Mouse (Mus musculus) embryo, embryonic 9.5 days (tissue): ENCODE results near the gene Carns1.

ENCODE experiments used
- DNase-seq: peaks from one replicate; pipeline ENCODE4 v3.0.0-alpha.2; 2017; ENCODE audit errors: extremely low spot score

The Carns1 gene

DNA sequence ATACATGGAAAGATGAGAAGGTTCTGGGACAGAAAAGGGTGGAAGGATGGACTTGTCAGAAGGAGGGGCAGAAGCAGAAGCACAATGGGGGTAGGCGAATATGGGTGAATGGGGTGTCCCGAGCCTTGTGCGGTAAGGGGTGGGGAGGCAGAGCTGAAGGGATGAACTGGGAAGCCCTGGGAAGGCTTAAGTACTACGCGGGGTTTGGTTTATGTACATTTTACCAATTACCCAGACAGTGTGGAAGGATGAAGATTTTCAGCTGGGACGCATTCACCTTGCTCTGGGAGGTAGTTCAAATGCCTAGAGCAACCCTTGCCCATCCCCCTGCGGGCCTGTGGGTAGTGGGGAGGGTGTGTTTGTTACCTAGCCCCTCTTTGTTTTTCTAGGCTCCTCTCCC, 26.9 kb upstream of the Carns1 start:
- no peak for DNase-seq

DNA sequence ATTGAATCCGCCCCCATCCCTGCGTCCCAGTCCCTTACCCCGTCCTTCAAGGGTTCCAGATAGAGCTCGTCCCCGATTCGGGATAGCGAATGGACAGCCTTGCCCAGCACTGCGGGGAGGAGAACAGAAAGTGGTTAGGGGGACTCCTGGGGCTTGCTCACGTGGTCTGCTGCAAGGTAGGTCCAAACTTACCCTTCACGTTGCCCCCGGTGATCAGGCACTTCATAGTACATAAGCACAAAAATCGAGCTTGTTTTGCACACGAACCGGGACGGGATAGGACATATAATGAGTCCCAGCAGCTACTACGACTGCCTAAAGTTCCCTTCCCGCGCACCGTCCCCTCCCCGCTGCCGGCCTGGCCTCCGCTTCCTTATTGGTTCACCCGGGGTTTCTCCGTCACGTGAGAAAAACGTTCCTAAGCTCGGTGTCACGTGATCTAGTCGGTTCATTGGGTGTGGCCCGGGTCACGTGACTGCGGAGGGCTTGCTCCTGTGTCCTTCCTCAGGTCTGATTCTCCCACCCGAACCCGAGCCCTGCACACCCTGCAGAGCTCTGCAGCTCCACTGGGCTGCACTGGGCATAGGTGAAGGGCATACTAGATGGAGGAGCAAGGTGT, 26.1 kb upstream of the Carns1 start, which contains the start of gene Rad9a:
TSS of gene Rad9a (minus strand) at position 372 of the 619 bp plus-strand sequence.
- DNase-seq = peak; percentile 93

DNA sequence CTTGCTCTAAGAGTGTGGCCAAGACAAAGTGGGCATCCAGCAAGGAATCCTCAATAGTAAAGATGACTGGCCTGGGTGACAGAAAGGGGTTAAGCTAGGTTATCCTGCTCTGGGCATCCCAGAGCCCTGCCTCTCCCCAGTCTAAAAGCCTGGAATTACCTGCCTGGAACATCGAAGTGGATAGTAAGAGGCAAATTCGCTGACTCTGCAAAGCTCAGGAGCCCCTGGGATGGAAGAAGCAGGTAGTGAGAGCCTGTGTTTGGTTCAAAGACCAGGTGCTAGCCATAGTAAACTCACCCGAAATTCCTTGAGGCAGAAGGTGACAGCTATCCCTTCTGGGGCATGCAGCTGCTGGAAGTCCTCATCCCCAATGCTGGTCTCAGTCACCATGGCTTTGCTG, 21.9 kb upstream of the Carns1 start:
- DNase-seq = no peak

DNA sequence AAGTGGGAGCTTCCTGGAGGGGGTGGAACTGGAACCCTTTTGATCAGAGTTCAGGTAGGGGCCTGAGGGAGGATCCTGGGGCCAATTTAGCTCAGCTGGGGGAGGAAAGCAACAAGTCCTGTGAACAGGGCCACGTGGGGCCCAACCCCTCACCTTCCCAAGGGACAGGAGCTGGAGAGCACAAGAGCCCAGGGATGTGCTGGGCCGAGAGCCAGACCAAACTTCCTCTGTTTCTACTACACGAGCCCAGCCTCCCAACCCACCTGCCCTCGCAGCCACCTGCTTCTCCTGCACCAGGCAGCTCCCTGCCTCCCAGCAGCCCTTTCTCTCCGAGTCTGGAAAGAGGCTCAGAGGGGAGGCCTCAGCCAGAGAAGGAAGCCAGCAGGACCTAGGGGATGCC, 21.3 kb upstream of the Carns1 start:
- no peak for DNase-seq

DNA sequence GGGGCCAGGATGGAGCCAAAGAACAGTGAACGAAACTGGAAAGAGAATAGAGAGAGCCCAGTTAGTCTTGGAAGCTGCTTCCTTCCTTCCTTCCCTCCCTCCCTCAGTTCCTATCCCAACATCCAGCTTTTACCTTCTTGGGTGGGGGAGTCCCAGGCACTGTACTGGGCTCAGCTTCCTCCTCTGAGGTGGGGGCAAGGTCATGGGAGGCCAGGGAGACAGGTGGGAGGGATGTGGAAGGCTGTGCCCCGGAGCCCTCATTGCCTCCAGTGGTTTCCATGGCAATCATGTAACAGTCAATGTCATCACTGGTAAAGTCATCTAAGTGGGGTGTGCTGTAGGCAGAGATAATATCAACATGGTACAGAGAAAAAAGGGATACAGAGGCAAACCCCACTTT, 20.8 kb upstream of the Carns1 start:
- no peak for DNase-seq

DNA sequence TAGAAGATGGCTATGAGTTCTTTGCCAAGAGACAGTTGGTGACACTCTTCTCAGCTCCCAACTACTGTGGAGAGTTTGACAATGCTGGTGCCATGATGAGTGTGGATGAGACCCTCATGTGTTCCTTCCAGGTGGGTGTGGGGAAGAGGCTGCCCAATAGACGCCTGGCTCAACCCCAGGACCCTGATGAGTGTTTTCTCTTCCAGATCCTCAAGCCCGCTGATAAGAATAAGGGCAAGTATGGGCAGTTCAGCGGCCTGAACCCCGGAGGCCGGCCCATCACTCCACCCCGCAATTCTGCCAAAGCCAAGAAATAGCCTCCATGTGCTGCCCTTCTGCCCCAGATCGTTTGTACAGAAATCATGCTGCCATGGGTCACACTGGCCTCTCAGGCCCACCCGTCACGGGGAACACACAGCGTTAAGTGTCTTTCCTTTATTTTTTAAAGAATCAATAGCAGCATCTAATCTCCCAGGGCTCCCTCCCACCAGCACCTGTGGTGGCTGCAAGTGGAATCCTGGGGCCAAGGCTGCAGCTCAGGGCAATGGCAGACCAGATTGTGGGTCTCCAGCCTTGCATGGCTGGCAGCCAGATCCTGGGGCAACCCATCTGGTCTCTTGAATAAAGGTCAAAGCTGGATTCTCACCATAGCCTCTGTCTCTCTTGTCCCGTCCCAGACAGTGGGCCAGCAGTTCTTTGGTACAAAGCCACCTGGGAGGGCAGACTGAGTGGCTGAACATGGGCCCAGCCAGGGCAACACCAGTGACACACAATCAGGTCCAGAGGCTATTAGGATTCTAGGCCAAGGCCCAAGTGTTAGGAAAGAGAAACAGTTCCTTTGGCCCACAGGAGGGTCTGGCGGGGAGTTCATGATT, 19.7 kb upstream of the Carns1 start:
- DNase-seq = no peak

DNA sequence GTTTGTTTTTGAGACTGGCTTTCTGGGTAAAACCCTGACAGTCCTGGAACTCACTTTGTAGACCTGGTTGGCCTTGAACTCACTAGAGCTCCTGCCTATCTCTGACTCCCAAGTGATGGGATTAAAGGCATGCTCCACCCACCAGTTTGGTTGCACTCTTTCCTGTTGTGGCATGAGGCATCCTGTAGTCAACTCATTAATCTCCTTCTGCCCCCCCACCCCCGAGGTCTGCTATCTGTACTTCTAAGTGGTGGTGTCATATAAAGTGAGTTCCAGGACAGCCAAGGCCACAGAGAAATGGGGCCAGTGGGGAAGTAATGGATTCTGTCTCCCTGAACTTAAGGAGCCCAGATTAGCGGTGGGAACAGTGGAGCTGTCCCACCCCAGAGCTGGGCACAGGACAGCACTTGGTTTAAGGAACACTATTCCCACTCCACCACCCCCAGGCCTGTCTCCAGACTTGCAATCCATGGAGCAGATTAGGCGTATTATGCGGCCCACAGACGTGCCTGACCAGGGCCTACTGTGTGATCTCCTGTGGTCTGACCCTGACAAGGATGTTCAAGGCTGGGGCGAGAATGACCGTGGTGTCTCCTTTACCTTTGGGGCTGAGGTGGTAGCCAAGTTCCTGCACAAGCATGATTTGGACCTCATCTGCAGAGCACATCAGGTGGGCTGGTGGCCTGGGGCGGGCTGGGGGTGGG, 18.9 kb upstream of the Carns1 start:
- no peak for DNase-seq

DNA sequence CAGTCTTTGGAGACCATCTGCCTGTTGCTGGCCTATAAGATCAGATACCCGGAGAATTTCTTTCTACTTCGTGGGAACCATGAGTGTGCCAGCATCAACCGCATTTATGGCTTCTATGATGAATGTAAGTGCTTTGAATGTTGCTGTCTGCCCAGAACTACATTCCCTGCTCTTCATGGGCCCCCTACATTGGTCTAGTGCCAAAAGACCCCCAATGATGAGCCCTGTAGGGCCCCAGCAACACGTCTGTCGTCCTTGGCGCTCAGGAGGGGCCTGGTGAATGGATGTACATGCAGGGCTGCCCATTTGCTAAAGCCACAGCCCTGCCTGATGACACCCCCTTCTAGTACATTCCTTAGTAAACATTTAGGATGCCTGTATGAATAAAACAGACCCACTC, 17.9 kb upstream of the Carns1 start:
- DNase-seq = no peak

DNA sequence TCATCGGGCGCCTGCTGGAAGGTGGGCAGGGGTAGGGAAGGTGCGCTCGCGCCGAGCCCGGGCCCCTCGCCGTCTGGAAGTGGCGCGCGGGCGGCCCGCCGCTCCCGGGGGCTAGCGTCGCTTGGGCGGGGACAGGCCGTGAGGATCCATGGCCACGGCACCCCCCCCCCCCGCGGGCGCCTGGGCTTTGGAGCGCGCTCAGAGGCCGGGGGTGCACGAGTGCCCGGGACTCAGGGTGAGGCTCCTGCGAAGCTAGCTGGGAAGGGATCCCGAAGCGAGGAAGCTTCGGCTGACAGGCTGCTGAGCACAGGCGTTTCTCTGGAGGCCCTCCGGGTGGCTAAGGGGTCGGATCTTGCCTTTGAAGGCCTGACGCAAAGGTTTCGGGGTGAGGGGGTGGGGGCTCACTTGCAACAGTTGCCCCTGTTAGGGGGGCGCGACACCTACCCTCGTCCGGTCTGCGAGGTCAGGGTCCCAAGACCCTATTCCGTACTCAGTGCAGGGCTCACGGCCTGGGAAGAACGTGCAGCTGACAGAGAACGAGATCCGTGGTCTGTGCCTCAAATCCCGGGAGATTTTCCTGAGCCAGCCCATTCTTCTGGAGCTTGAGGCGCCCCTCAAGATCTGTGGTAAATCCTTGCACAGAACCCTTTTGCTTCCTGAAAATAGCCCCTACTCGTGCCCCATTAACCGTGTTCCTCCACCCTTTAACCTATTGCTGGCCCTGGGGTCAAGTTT, 17.1 kb upstream of the Carns1 start:
- no peak for DNase-seq

DNA sequence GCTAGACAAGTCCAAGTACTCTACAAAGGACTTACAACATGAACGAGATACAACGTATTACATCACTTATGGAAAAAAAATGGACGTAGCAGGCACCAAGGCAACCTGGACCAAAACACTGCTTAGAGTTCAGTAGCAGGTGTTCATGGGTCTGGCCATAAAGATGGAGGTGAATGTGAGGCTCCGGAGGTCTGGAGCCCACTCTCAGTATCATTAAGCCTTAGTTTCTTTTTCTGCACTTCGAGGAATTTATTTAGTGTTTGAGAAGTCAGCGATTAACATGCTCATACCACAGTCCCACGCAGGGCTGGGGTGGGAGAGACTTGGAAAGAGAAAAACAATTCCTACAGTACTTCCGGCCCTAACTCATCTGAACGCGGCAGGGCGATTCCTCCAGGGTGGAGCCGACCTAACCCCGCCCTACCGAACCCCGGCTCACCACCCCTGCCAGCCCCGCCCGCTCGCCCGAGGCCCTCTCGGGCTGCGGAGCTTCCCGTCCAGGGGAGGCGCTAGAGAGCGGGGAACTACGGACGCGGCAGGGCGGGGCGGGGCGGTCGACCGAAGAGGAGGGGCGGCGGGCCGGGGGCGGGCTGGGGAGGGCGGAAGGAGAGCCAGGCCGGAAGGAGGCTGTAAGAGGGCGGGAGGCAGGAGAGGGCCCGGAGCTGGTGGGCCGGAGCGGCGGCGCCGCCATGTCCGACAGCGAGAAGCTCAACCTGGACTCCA, 16.4 kb upstream of the Carns1 start, which contains the start of gene Ppp1ca:
TSS of gene Ppp1ca (plus strand) at position 538 of the 723 bp plus-strand sequence.
- peak; percentile 98 for DNase-seq

DNA sequence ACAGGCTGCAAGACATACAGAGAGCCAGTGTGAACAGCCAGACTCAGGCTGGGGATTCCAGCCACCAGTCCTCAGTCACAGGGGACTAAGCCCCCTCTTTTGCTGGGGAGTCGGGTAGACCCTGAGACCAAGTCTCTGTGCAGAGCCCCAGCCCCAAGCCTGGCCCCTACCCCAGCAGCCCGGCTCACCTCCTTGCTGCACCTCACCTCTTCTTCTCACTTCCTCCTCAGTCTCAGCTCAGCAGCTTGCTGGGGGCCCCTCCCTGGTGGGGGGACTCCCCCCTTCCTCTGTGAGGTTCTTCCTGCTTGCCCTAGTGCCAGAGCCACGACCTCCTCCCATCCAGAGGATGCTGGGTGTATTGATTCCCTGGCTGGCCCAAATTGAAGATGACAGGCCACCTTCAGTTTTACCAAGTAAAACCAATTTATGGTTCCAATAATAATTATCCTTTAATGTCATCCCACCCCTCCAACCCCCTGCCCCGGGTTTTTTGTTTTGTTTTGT, 15.6 kb upstream of the Carns1 start, which contains the start of gene Tbc1d10c:
TSS of gene Tbc1d10c (minus strand) at position 454 of the 504 bp plus-strand sequence.
- DNase-seq = no peak

DNA sequence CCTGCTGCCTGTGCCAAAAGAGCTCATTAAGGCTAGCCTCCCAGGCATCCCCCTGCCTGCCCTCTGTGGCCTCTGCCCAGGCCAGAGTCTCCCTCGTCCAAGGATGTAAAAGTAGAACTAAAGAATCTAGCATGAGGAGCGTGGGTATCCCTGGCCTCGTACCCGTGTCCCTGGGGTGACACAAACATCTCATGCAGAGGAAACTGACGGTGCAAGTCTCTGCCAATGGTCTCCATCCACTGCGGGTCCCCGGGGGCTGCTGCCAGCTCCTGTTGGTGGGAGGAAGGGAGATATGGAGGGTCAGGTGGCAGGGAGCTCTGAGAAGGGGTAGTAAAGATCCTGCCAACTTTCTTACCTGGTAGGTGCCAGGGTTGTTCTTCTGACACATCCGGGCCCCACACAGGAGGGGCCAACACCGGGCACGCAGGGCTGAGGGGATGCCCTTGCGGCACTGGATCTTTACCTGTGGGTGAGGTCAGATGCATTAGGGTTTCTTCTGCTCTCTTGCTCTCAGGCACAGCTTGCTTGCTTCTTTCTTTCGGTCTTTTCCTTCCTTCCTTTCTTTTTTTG, 13.9 kb upstream of the Carns1 start:
- DNase-seq = no peak

DNA sequence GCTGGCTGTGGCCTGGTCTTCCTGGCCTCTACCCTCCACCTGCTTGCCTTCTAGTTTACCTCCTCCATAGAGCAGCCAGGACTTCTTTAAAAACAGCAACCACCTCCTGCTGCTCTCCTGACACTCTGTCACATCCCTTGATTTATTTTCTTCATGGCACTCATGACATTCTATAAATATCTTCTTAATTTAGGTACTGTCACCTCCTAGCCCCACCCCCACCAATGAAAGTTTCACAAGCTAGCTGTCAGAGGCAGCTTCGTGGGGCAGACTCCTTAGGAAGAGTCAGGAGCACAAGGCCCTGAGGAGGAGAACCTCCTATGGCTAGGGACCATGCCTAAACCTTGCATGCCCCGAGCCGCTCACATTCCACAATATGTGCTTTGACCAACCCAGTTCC, 12.0 kb upstream of the Carns1 start:
- no peak for DNase-seq

DNA sequence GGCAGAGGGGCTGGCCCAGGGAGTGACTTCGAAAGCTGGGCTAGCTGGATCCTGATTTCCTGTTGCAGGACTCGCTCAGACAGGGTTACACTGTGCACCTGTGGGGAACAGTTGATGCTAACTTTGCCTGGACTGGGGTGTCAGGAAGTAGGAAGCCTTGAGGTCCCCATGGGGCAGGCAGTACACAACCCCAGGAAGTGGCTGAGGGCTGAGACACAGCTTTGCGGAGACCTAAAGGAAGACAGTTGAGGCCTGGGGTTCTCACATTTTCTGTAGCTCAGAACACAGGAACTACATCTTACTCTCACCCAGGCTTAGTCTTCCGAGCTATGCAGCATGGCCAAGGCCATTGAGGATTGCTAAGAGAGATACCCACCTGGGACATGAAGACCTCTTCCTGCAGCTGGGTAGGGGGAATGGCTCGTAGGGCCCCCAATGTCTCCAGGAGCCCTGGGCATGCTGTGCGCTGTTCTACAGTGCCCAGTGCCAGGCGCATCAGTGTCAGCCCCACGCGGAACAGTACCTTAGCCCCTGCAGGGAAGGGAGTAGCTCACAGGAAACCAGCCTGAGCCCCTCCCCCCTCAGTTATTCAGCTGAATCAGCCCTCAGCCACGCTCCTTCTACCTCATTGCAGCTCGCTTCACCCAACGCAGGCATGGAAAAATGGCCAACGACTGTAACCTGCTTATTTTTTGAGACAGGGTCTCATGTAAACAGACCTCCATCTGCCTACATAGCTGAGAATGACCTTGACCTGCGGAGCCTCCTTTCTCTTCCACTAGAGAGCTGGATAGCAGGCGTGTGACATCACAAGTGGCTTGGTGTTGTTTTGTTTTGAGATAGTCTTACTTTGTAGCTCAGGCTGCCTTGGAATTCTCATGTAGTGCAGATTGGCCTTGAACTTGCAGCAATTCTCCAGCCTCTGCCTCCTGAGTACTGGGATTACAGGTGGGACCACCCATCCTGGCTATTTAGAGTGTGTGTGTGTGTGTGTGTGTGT, 10.0 kb upstream of the Carns1 start:
- no peak for DNase-seq

DNA sequence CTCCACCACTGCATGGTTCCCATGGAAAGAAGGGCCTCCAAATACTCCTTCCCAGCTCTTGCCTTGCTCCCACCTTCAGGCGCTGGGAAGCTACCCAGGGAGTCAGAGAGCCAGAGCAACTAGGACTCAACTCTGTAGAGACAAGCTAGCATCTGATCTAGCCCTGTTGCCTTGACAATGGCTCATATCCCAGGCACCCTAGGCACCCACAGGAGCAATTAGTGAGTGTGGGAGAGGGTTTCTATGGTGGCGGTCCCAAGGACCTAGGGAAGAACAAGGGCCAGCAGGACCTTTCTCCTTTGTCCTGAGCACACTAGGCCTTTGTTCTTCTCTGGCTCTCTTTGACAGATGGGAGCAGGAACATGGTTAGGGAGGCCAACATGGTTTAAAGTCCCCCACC, 8.4 kb upstream of the Carns1 start:
- DNase-seq = no peak

DNA sequence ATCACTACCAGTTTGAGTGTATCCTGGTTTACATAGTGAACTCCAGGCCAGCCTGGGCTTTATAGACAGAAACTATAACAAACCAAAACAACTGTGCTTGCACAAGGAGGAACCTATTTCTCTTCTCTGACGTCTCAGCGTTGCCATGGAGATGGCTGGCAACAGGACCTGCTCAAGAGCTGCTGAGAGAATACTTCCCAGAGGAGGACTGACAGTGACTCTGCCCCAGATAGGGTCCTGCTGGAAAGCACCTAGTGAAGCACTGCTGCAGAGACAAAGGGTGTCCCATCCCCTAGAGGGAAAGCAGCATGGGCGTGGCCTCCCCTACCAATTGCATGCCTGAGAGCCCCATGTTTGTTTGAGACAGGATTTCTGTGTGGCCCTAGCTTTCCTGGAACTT, 6.6 kb upstream of the Carns1 start:
- no peak for DNase-seq

DNA sequence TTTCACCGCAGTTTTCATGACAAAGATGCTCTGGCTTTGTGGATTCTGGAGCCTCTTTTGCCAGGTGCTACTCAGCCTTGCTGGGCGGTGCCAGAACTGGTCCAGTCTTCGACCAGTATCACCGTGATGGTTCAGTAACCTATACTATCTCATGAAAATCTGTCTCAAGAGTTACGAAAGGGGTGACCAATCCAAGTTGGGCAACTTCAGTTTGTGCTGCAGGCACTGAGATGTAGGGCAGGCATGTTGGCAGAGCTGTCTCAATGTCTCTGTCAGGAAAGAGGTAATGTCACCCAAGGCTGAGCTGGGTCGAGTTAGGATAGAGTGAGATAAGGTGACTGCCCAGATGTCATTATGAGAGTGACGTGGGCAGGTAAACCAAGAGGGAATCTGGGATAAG, 5.1 kb upstream of the Carns1 start:
- DNase-seq = no peak

DNA sequence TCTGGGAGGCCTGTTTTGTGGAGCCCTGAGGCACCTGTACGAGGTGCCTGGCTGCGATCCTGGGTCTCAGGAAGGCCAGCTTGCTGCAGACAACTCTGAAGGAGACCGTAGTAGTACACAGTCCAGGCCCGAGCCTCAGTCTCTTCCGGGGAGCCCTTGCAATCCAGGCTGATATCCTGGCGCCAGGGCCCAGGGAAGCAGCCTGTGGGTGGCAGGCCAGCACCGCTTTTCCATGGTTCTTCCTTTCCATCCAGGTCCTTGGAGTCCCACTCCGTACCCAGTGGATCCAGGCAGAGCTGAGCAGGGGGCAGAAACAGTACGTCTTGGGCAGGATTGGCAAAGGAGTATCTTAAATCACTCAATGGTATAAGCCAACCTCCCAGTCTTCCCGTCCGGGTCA, 2.4 kb downstream of the Carns1 start:
- no peak for DNase-seq
